Mouse (Mus musculus): ENCODE results near the gene Ccdc149.

The Ccdc149 gene

DNA sequence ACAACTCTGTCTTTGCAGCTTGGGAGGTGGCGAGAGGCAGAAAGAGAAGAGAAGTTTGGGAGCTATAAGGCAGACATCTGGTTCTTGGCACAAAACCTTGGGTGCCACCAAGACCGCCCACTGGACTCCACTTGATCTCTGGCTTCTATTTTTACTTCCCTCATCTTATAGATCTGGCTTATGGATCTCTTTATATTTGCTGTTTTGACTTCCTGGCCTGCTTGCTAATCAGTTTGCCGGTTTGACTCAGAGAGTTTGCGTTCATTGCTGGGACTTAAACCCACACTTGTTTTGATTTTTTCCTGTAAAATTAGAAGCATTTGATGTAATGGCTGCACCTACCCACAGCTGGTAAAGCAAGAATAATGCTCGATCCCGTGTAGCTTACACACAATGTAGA is 100.4 kb downstream of the Ccdc149 start:
- no peak for DNase-seq (ENCODE audit: low read depth)

- no peak for DNase-seq (ENCODE audit: low read depth)
Observed at GRCm38 (mm10) chr5:52367866-52368840, 103.2 kb downstream of the Ccdc149 start.

DNA sequence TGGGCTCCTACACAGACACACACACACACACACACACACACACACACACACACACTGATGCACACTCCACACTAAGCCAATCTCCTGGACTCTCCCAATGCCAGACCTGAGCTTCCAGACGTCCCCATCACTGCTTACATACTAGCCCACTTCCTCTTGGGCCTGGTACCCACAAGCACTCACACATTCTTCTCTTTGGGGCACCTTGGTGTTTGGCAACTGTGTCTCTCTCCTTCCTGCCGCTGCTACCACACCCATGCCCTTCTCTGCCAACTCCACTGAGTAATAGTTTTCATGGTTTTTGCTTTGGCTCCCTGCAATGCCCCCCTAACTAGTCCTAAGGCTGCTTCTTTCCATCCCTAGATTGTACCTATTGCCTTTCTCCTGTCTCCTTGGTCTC is 104.7 kb downstream of the Ccdc149 start:
- DNase-seq (ENCODE audit: low read depth), result no peak

GRCm38 (mm10) chr5:52365930-52366329 is 105.4 kb downstream of the Ccdc149 start:
- no peak for DNase-seq (ENCODE audit: low read depth)

DNA sequence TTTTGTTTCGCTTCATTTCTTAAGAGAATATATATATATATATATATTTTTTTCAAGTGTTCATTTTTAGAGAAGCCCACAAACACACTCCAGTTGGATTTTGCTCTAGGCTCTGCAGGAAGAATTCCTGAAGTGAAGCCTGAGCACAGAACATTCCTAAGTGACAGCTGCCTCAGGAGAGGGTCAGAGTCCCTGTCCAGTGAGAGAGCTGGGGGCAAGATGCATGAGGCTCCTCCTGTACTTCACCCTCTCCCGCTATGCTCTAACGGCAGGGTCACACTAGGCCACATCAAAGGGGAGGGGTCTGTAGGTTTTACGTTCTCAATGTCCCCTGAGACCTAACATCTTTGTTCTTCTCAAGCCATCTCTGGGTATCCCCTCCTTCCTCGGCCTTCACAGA is 106.8 kb downstream of the Ccdc149 start:
- no peak for DNase-seq (ENCODE audit: low read depth)

GRCm38 (mm10) chr5:52363468-52364150 is 107.7 kb downstream of the Ccdc149 start, which contains the start of gene Sod3:
Sod3 (plus strand) TSS chr5:52363791.
- peak; percentile 30 for DNase-seq (ENCODE audit: low read depth)

DNA sequence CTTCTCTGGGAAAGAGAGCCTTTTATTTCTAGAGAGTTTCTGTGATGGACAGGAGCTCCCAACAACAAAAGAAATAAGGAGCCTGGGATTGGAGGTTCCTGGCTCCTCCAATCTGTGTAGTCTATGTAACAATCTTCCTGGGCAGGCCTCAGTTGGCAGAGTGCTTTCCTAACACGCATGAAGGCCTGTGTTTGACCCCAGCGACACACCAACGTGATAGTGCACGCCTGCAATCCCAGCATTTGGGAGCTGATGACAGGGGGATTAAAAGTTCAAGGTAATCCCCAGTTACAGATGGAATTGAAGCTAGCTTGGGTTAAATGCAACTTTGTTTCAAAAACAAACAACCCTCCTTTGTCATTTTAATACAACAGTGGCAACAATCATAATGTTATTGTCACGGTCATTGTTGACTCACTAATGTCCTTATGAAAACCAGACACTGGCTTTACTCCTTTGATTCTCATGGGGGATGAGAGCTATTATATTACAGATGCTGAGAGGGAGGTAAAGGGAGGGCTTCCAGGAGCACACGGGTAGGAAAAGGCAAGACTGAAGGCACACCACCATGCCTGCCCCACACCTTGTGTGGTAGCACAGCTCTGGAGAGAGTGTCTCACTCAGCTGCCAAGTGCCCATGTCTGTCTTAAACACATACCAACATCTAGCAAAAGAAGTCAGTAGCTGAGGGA is 108.4 kb downstream of the Ccdc149 start:
- no peak for DNase-seq (ENCODE audit: low read depth)

DNA sequence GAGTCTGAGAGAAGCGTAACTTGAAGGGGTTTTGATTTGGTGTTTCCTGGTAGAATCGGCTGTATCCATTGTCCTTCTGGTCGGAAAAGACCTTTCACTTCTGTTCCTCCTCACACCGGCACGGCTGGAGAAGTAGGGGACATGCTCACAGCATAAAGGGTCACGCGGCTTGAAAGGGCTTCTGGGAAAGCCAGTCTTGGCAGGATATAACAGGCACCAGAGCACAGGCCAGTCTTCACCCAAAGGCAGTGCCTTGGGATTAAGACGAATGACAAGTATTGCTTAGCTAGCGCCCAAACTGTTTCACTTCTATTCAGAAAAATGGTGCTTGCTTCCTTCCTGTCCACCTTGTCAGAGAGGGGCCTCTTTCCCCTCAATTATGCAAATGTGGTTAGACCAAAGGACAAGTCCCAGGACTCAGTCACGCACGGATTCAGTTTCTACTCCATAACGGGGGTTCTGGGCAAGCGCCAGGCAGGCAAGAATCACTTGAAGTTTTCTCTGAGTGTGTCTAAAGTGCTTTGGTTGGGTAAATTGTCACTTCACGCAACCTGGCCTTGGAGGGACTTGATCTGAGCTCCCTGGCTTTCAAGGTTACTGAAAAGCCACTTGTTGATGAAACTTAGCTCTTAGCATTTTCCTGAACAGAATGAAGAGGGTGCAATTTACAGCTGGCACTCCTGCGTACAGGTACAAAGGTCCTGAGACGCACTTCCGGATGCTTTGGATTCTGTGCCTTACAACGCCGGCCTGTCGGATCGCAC is 110.9 kb downstream of the Ccdc149 start:
- DNase-seq (ENCODE audit: low read depth), result no peak

DNA sequence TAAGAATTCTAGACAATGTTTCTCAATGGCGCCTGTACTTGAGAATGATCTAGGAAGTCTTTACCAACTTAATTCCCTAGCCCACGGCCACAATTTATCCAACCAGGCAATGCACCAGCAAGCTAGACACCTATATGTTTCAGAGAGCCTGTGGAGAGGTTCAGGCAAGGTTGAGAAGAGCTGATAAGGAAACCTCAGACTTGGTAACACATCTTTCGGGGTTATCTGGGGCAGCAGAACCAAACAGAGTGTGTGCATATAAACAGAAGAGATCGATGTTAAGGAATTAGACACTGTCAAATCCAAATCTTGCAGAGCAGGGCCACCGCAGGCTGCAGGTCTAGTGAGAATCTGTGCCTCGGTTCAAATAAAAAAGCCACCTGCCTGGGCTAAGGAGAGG is 113.2 kb downstream of the Ccdc149 start:
- DNase-seq (ENCODE audit: low read depth), result no peak

- DNase-seq (ENCODE audit: low read depth), result no peak
Observed at GRCm38 (mm10) chr5:52357175-52357754, 114.1 kb downstream of the Ccdc149 start.

DNA sequence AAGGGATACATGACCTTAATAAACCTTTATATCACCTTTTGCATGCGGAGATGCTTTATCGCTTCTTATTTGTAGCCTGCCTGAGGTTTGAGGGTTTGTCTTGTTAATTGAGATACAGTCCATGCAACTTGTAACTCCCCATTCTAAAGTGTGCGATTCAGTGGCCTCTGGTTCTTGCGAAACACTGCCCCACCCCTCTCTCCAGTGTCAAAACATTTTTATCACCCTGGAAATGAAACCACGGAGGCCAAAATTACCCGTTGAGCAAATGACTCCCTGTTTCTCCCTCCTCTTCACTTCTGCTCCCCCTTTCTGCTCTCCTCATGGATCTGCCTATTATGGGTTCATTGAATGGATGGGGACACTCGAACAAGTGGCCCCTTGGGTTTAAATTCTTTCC is 115.7 kb downstream of the Ccdc149 start:
- no peak for DNase-seq (ENCODE audit: low read depth)

GRCm38 (mm10) chr5:52354441-52354840 is 116.9 kb downstream of the Ccdc149 start:
- DNase-seq (ENCODE audit: low read depth), result no peak

DNA sequence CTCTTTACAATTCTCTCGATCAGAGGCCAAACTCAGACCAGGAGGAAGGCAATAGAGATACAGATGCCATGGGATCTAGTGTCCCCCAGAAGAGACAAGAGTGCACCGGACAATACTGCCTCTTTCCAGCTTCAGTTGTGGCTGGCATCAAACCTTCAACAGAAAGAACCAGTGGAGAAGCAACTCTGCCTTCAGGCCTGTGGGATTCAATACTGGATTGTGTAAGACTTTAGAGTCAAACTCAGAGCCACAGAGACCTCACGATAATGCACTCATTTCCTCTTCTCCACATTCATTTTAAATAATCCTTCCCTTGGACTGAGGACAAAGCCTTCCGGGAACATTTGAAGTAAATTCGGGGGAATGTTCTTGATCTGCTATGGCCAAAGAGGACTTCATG is 118.6 kb downstream of the Ccdc149 start:
- DNase-seq (ENCODE audit: low read depth), result no peak

DNA sequence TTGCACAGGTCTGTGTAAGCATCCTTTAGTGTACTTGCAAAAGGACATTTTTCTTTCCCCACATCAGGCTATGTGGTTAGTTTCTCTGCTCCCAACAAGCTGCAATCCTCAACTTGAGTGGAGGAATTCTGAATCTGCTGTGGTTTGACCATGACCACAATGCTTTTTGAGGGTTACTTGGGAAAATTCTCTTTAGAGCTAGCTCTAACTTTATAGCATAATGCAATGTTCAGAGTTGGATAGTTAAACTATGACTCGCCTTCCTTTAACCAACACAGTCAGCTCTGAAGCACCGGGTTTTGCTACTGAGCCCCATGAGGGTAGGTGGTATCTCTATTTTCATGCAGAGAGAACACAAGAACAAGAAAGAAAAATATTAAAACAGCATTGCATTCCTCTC is 119.8 kb downstream of the Ccdc149 start:
- no peak for DNase-seq (ENCODE audit: low read depth)

DNA sequence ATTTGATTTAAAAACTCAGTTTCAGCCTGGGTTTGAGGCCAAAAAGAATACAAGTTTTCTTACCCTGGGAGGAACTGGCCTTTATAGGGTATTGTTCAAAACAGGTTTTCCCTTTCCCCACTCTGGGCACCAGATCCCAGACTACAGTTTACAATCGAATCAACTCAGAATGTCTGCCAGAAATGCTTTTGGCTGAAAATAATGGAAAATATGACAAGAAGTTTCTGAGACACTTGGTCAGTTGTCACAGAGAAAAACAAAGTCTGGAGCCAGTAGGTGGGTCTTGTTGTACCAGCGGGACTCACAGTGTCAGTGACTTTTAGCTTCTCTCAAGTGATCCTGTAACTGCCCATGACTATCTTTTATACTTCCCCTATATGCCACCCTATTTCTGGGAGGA is 120.9 kb downstream of the Ccdc149 start:
- no peak for DNase-seq (ENCODE audit: low read depth)

DNA sequence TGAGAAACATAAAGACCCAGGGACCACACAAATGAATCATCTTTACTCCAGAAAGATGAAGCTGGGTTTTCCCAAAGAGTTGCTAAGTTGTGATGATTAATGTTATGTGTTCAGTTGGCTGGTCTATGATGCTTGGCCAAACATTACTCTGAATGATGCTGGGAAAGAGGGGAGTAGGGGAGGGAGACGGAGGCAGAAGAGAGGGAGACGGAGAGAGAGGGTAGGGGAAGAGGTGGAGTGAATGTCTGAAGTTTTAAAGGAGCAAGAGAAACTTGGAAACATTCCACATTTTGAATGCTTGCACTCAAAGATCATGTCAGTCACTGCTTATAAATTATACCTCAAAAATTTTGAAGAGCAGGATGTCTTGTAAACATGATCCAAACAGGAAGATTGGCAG is 124.4 kb downstream of the Ccdc149 start:
- DNase-seq (ENCODE audit: low read depth), result no peak

GRCm38 (mm10) chr5:52339134-52339533 is 132.2 kb downstream of the Ccdc149 start:
- no peak for DNase-seq (ENCODE audit: low read depth)

DNA sequence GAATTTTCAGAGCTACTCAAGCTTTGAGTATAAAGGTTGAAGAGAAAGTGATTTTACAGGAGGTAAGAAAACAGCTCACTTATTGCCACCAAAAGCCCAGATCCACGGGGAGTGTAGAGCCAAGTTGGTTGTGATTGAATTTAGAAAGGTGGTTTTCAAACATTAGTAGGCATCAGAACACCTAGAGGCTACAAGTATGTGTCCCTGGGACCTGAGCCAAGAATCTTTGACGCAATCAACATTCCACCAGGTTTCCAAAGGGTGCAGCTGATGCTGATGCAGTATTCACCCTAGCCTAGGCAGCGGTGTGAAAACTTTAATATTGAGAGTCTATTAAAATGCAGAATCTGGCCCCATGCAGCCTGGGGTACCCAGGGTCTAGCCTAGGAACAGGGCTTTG is 135.7 kb downstream of the Ccdc149 start:
- DNase-seq (ENCODE audit: low read depth), result no peak

GRCm38 (mm10) chr5:52332120-52332519 is 139.2 kb downstream of the Ccdc149 start:
- DNase-seq (ENCODE audit: low read depth), result no peak
